Mouse (Mus musculus) G1E (cell line): ENCODE measurements around the gene Tipin.

Experiments
- CTCF ChIP-seq: IDR thresholded peaks from 2 replicates; pipeline ENCODE4 v1.5.1; 2012; ENCODE audit warnings: low read depth, low read length, inconsistent platforms, mixed read lengths
- POLR2AphosphoS5 ChIP-seq: IDR thresholded peaks from 2 replicates; pipeline ENCODE4 v1.6.1; 2012; ENCODE audit warnings: low read depth, low read length, inconsistent platforms; ENCODE audit not compliant: insufficient replicate concordance
- TAL1 ChIP-seq: conservative IDR thresholded peaks from 2 replicates; pipeline ENCODE4 v1.6.1; 2012; ENCODE audit warnings: low read depth, low read length, inconsistent platforms, mixed read lengths

DNA sequence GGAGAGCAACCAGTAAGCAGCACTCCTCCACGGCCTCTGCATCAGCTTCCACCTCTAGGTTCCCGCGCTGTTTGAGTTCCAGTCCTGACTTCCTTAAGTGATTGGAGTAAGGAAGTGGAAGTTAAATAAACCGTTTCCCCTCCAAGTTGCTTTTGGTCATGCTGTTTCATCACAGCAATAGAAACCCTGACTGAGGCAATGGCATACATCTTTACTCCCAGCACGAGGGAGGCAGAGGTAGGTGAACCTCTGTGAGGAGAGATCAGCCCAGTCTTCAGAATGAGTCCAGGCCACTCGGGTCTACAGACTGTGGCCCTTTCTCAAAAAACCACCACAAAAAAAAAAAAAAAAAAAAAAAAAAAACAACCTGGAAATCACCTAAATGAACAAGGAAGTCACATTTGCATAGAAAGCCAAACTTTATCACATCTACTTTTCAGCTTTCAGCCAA is 39.0 kb upstream of the Tipin start:
- TF ChIP-seq CTCF (no peak), TAL1 (no peak), POLR2AphosphoS5 (no peak)
